Mouse (Mus musculus) erythroblast, embryonic 14.5 days (primary cell): ENCODE data around the gene Rflnb.

Source experiments
- GATA1 ChIP-seq: IDR thresholded peaks from 2 replicates; pipeline ENCODE4 v1.6.1; 2012; ENCODE audit warnings: low read length, inconsistent platforms, mixed read lengths
- TAL1 ChIP-seq: IDR thresholded peaks from 3 replicates; pipeline ENCODE4 v1.6.1; 2012; ENCODE audit warnings: low read length, inconsistent platforms, mixed read lengths

GRCm38 (mm10) chr11:75972916-75973567, 54.5 kb downstream of the Rflnb start:
- TF ChIP-seq GATA1 (no peak), TAL1 (no peak)
